Mouse (Mus musculus) kidney, adult 2 months (tissue): Measurements from ENCODE around the gene Mef2c. TPM values are rescaled to one million over a fixed set of nuclear protein-coding genes. Genes with fewer than 3 reads are reported as not detected.
A peak's percentile ranks its signal among the peaks of the same experiment; 100 is the strongest.

ENCODE experiments used
- DNase-seq: peaks from one replicate; pipeline ENCODE4 v3.0.0; 2021
- H3K27ac ChIP-seq: fragments of 200-500 bp; 2 replicates; pipeline ENCODE4 v1.5.1; 2012; ENCODE audit warnings: low read depth, low read length, control low read depth, inconsistent platforms; ENCODE audit not compliant: insufficient read depth
- H3K27me3 ChIP-seq: fragments of 200-500 bp; replicated peaks from 2 replicates; pipeline ENCODE4 v1.6.1; 2012; ENCODE audit warnings: mild to moderate bottlenecking, moderate library complexity, low read length, inconsistent platforms; ENCODE audit not compliant: control insufficient read depth, insufficient read depth
- H3K36me3 ChIP-seq: fragments of 200-500 bp; 2 replicates; pipeline ENCODE4 v1.6.1; 2012; ENCODE audit warnings: mild to moderate bottlenecking, moderate library complexity, low read length, inconsistent platforms; ENCODE audit not compliant: control insufficient read depth, insufficient read depth
- H3K4me1 ChIP-seq: fragments of 200-500 bp; 2 replicates; pipeline ENCODE4 v1.6.1; 2011; ENCODE audit warnings: low read length; ENCODE audit not compliant: control insufficient read depth, insufficient read depth
- H3K4me3 ChIP-seq: fragments of 200-500 bp; 2 replicates; pipeline ENCODE4 v1.5.1; 2011; ENCODE audit warnings: mild to moderate bottlenecking, low read depth, low read length, control low read depth; ENCODE audit not compliant: insufficient read depth
- CTCF ChIP-seq: fragments of 200-500 bp; conservative IDR thresholded peaks from 2 replicates; pipeline ENCODE4 v1.5.1; 2011; ENCODE audit warnings: low read depth, mild to moderate bottlenecking, control low read depth, low read length, moderate library complexity, mixed read lengths; ENCODE audit not compliant: insufficient read depth, insufficient read length
- POLR2A ChIP-seq: fragments of 200-500 bp; IDR thresholded peaks from one replicate; pipeline ENCODE4 v1.6.1; 2011; ENCODE audit warnings: low read depth, low read length, control low read depth
- WGBS: fragments of 180-500 bp; shearing (Covaris S2); methylation state at CpG from one replicate; pipeline ENCODE4 v1.1.7; 2018; 5-methylcytosine and 5-hydroxymethylcytosine counted together
- polyA plus RNA-seq: library from polyadenylated mRNA; depleted of rRNA; stranded (reverse); fragments of >200 nt; gene quantifications from 2 replicates; pipeline ENCODE4 v1.2.3, GENCODE M21; 2012

Gene Mef2c
- polyA plus RNA-seq, 1 experiment = 12.8 TPM

GRCm38 (mm10) chr13:83546876-83547275 is 43.0 kb downstream of the Mef2c start:
- no peak for DNase-seq
- Histone ChIP-seq H3K4me3 (no peak overlapping the region), H3K36me3 (no peaks in the 10 kb centered on the region), H3K27me3 (no peaks in the 10 kb centered on the region), H3K27ac (no peak overlapping the region), H3K4me1 (no peaks in the 10 kb centered on the region)
- TF ChIP-seq POLR2A = no peak
- TF ChIP-seq CTCF = no peak
- 92% methylated on average over 5 of the region's 5 CpGs for WGBS

GRCm38 (mm10) chr13:83551259-83551658 is 47.4 kb downstream of the Mef2c start:
- no peak overlapping the region for H3K4me3 ChIP-seq

DNA sequence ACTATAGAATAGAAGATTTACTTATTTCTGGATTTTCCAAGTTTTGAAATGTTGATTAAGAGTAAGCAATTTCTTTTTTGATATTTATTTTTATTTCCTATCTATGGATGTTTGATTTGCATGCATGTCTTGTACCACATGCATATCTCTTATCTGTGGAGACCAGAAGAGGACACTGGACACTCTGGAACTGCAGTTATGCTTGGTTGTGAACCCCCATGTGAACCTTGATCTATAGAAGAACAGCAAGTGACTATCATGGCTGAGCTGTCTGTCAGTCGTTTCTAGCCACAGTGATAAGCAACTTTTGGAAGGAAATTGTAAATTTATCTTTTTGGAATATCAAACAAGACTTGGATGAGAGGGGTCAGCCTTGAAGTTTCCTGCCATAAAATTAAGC is 48.2 kb downstream of the Mef2c start:
- no peak for DNase-seq
- H3K4me1 ChIP-seq = no peaks in the 10 kb centered on the region
- no peaks in the 10 kb centered on the region for H3K36me3 ChIP-seq
- H3K4me3 ChIP-seq = no peak overlapping the region
- H3K27me3 ChIP-seq = no peaks in the 10 kb centered on the region
- no peak overlapping the region for H3K27ac ChIP-seq
- WGBS = 64% methylated on average over 1 of the region's 1 CpGs
- TF ChIP-seq CTCF (no peak), POLR2A (no peak)

More at GRCm38 (mm10) chr13:83551259-83551658, 47.4 kb downstream of the Mef2c start:
- no peak overlapping the region for H3K27ac ChIP-seq
- DNase-seq = no peak
- no peaks in the 10 kb centered on the region for H3K36me3 ChIP-seq
- TF ChIP-seq POLR2A = no peak
- no peak for TF ChIP-seq CTCF
- H3K4me1 ChIP-seq = no peaks in the 10 kb centered on the region
- no peaks in the 10 kb centered on the region for H3K27me3 ChIP-seq

DNA sequence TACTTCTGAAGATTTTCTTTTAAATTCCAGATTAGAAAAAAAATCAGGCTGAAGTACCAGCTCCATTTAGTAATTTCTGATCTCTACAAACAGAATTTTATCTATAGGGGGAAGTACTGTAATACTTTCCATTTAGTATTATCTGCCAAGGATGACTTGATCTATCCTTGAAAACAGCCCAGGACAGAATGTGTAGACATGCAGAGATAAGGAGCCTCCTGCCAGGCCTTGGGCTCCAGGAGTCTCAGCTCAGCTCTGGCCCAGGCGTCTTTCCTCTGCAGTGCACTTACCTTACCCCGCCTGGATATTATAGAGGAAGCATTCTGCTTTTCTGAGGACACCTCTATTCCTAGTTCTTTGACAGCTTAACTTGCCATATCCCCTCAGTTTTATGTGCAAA is 59.4 kb downstream of the Mef2c start:
- DNase-seq = no peak
- TF ChIP-seq CTCF (no peak), POLR2A (no peak)
- 76% methylated on average over 2 of the region's 2 CpGs for WGBS
- no peaks in the 10 kb centered on the region for H3K36me3 ChIP-seq
- no peak overlapping the region for H3K4me3 ChIP-seq
- H3K4me1 ChIP-seq = no peaks in the 10 kb centered on the region
- no peak overlapping the region for H3K27ac ChIP-seq
- H3K27me3 ChIP-seq = no peaks in the 10 kb centered on the region

- DNase-seq = peak; percentile 51
- TF ChIP-seq POLR2A (no peak), CTCF (no peak)
- Histone ChIP-seq H3K4me1 (no peaks in the 10 kb centered on the region), H3K27me3 (no peaks in the 10 kb centered on the region), H3K27ac (peak overlapping the region; percentile 67; the same call in 1 of the 2 replicates), H3K36me3 (no peaks in the 10 kb centered on the region), H3K4me3 (no peak overlapping the region)
- WGBS = 64% methylated on average over 3 of the region's 3 CpGs
Measured at GRCm38 (mm10) chr13:83565732-83566131, 61.9 kb downstream of the Mef2c start.

GRCm38 (mm10) chr13:83566180-83566579 is 62.3 kb downstream of the Mef2c start:
- 60% methylated on average over 4 of the region's 4 CpGs for WGBS
- no peaks in the 10 kb centered on the region for H3K4me1 ChIP-seq
- no peaks in the 10 kb centered on the region for H3K36me3 ChIP-seq
- no peak for TF ChIP-seq CTCF
- TF ChIP-seq POLR2A = no peak
- DNase-seq = peak; percentile 66
- no peak overlapping the region; the same call in 1 of the 2 replicates for H3K27ac ChIP-seq
- no peak overlapping the region for H3K4me3 ChIP-seq
- no peaks in the 10 kb centered on the region for H3K27me3 ChIP-seq

DNA sequence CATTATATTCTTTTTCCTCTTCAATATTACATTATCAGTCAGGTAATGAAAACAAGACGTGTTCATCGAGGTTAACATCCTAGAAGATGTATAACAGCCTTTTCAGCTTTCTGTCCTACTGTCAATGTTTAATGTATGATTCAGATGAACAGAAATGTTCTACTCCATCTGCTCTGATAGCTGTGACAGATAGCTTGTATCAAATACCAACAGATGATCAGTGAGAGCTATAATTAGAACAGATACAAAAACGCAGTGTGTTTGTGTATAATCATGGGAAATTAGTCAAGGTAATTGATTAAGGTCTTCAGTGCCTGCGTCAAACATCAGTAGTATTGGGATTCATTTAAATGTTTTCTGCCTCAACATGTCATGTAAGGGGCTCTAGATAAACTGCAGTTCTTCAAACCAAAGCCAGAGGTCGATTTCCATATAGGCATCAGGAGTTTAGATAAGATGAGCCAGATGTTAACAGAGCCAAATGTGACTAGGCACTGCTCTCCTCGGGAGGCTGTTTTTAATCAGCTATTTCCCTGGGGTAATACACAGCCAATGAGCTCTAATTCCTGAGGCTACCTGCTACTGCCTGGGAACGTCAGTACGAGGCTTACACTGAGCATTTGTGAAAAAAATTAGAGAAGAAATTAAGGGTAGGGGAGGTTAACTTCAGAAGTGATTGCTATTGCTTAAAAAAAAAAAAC is 63.1 kb downstream of the Mef2c start:
- no peak for TF ChIP-seq CTCF
- TF ChIP-seq POLR2A = no peak
- Histone ChIP-seq H3K36me3 (no peaks in the 10 kb centered on the region), H3K4me1 (no peaks in the 10 kb centered on the region), H3K27ac (no peak overlapping the region), H3K27me3 (no peaks in the 10 kb centered on the region), H3K4me3 (no peak overlapping the region)
- WGBS = 68% methylated on average over 8 of the region's 8 CpGs
- DNase-seq = no peak
